Mouse (Mus musculus) stomach, postnatal 0 days (tissue): Measurements from ENCODE around the gene Hspbap1.

Source experiments
- CTCF ChIP-seq: IDR thresholded peaks from 2 replicates; pipeline ENCODE4 v1.5.1; 2016; ENCODE audit warnings: antibody characterized with exemption, low read depth, mild to moderate bottlenecking, moderate library complexity
- EP300 ChIP-seq: optimal IDR thresholded peaks from 2 replicates; pipeline ENCODE3; 2016; ENCODE audit warnings: antibody characterized with exemption

DNA sequence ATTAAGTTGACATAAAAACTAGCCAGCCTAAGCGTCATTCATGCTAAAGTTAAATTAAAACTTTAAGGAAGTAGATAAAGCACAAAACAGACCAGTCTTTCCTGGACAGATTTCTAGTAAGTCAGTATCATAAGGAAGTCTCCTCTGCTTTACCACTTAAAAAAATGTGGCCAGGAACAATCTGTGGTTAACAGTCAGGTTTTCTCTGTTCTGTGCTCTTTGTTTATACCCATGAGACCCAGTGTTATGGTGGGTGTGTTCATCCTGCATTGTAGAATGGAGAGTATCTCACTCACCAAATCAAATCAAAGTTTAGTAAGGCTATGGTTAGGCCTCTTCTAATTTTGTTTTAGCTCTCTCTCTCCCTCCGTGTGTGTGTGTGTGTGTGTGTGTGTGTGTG lies 4.7 kb upstream of the Hspbap1 start:
- TF ChIP-seq CTCF = no peak
- TF ChIP-seq EP300 = no peak
